Mouse (Mus musculus) spleen, adult 2 months (tissue): Measurements from ENCODE around the gene Fam204a.

Experiments
- CTCF ChIP-seq: fragments of 200-500 bp; IDR thresholded peaks from 2 replicates; pipeline ENCODE4 v1.5.1; 2011; ENCODE audit warnings: mild to moderate bottlenecking, inconsistent platforms; ENCODE audit not compliant: insufficient read depth, insufficient read length, insufficient replicate concordance; ENCODE audit errors: extremely low read depth
- POLR2A ChIP-seq: fragments of 200-500 bp; IDR thresholded peaks from 2 replicates; pipeline ENCODE4 v1.6.1; 2011; ENCODE audit warnings: low read depth, low read length, inconsistent platforms

GRCm38 (mm10) chr19:60252021-60252420 lies 25.5 kb upstream of the Fam204a start:
- TF ChIP-seq POLR2A (no peak), CTCF (peak; percentile 25; the same call in 1 of the 2 replicates)
